Mouse (Mus musculus) forebrain, embryonic 15.5 days (tissue): ENCODE data around the gene Dnaaf5. TPM values are rescaled to one million over a fixed set of nuclear protein-coding genes. Genes with fewer than 3 reads are reported as not detected.
A peak's percentile ranks its signal among the peaks of the same experiment; 100 is the strongest.

Experiments used
- ATAC-seq: fragments of 200-750 bp; cut with Nextera tagmentation; replicated peaks from 2 replicates; pipeline ENCODE4 v1.8.0; 2017; ENCODE audit warnings: mild to moderate bottlenecking, moderate TSS enrichment, moderate library complexity
- H3K27ac ChIP-seq: fragments of 300-500 bp; sonication (generic); replicated peaks from 2 replicates; pipeline ENCODE4 v1.5.1; 2015; ENCODE audit warnings: mild to moderate bottlenecking, inconsistent platforms
- H3K27me3 ChIP-seq: fragments of 300-500 bp; sonication (generic); 2 replicates; pipeline ENCODE4 v1.6.1; 2015; ENCODE audit warnings: inconsistent platforms
- H3K36me3 ChIP-seq: fragments of 300-500 bp; sonication (generic); 2 replicates; pipeline ENCODE4 v1.6.1; 2015; ENCODE audit warnings: mild to moderate bottlenecking, inconsistent platforms
- H3K4me1 ChIP-seq: fragments of 300-500 bp; sonication (generic); 2 replicates; pipeline ENCODE4 v1.6.1; 2015; ENCODE audit warnings: inconsistent platforms
- H3K4me2 ChIP-seq: fragments of 300-500 bp; sonication (generic); replicated peaks from 2 replicates; pipeline ENCODE4 v1.6.1; 2015; ENCODE audit warnings: mild to moderate bottlenecking, inconsistent platforms
- H3K4me3 ChIP-seq: fragments of 300-500 bp; sonication (generic); 2 replicates; pipeline ENCODE4 v1.5.1; 2015; ENCODE audit warnings: mild to moderate bottlenecking, inconsistent platforms
- H3K9ac ChIP-seq: fragments of 300-500 bp; sonication (generic); replicated peaks from 2 replicates; pipeline ENCODE4 v1.6.1; 2015; ENCODE audit warnings: mild to moderate bottlenecking, inconsistent platforms
- H3K9me3 ChIP-seq: fragments of 300-500 bp; sonication (generic); 2 replicates; pipeline ENCODE4 v1.6.1; 2016; ENCODE audit warnings: inconsistent platforms
- WGBS: fragments of 180-500 bp; shearing (Covaris S2); methylation state at CpG from one replicate; pipeline ENCODE4 v1.1.7; 2015; ENCODE audit warnings: mixed read lengths; 5-methylcytosine and 5-hydroxymethylcytosine counted together
- polyA plus RNA-seq: library from polyadenylated mRNA; unstranded; fragments of >200 nt; fragmentation: Nextera tagmentation; extraction: Ambion mirVana; gene quantifications from 2 replicates; pipeline ENCODE4 v1.2.1, GENCODE M21; 2015

Gene Dnaaf5
- polyA plus RNA-seq, 1 experiment from 2014 or later = 3.2 TPM

DNA sequence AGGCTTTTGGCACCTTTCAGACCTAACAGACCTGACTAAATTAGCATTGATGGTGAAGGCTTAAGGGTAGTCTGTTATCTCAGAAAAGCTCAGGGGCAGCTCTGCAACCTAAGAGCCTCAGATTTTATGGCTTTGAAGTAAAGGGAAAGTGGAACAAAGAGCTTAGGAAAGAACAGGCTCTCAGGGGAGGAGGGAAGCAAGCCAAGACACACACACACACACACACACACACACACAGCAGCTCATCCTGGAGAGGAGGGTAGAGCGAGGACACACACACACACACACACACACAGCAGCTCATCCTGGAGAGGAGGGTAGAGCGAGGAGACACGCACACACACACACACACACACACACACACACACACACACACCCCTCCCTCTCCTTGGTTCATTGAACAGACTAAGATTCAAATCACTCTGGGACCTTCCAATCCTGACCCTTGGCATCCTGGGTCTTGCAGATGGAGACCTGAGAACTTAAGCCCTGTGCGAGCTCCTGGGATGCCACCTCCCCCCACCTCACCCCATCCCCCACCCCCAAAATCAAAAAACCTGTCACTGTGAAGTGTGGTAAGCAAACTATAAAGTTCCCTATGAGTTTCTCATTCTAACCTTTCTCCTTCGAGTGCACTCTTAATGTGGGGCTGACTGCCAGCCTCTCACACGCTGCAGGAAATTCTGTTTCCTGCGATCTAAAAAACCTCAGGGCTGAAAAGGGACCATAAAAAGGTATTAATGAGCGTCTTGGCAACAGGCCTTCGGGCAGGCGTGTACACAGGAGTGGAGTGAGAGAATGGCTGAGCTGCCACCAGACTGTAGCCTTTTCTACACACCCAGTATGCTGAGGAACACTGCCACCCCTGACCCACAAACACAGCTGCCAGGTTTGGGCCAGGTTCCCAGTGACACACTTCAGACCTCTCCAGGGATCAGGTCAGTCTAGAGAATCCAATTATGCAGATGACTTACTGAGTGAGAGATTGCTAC, 24.8 kb downstream of the Dnaaf5 start:
- Histone ChIP-seq H3K4me2 (no peak overlapping the region), H3K9ac (no peak overlapping the region), H3K36me3 (peaks cover 18% of the 10 kb centered on the region; the same call in 1 of the 2 replicates), H3K4me1 (peaks cover 17% of the 10 kb centered on the region), H3K9me3 (no peaks in the 10 kb centered on the region), H3K4me3 (no peak overlapping the region), H3K27ac (peak overlapping the region; percentile 47), H3K27me3 (no peaks in the 10 kb centered on the region)
- peak; percentile 66 for ATAC-seq
- 39% methylated on average over 9 of the region's 10 CpGs for WGBS

GRCm38 (mm10) chr5:139178895-139179631, 29.0 kb downstream of the Dnaaf5 start:
- Histone ChIP-seq H3K4me3 (no peak overlapping the region), H3K4me2 (no peak overlapping the region), H3K27me3 (no peaks in the 10 kb centered on the region), H3K27ac (no peak overlapping the region), H3K9ac (no peak overlapping the region), H3K36me3 (peaks cover 34% of the 10 kb centered on the region), H3K9me3 (no peaks in the 10 kb centered on the region), H3K4me1 (peaks cover 14% of the 10 kb centered on the region)
- peak; percentile 77 for ATAC-seq
- 25% methylated on average over 11 of the region's 11 CpGs for WGBS

GRCm38 (mm10) chr5:139183131-139183530, 33.1 kb downstream of the Dnaaf5 start:
- Histone ChIP-seq H3K27ac (no peak overlapping the region), H3K4me3 (no peak overlapping the region), H3K9ac (no peak overlapping the region), H3K4me1 (no peaks in the 10 kb centered on the region), H3K4me2 (no peak overlapping the region), H3K9me3 (no peaks in the 10 kb centered on the region), H3K36me3 (peaks cover 44% of the 10 kb centered on the region), H3K27me3 (no peaks in the 10 kb centered on the region)
- WGBS = 89% methylated on average over 2 of the region's 2 CpGs
- no peak for ATAC-seq

DNA sequence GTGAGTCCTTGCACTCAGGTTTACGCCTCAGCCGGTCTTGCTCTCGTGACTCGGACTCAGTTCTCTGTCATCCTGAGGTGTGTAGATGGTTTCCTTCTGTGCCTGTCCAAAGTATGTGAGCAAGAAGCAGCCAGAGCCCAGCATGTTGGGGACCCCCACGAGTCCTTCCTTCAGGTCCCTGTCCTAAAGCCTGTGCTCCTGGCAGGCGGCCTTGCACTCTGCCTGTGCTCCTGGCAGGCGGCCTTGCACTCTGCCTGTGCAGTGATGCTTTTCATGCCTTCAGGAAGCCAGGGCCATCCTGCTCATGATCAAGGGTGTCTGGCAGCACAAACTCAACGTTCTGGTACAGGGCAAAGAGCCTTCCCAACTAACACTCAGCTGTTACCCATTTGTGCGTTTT, 33.6 kb downstream of the Dnaaf5 start:
- WGBS = 95% methylated on average over 9 of the region's 9 CpGs
- ATAC-seq = no peak
- Histone ChIP-seq H3K36me3 (peaks cover 44% of the 10 kb centered on the region), H3K27ac (no peak overlapping the region), H3K9ac (no peak overlapping the region), H3K4me3 (no peak overlapping the region), H3K4me2 (no peak overlapping the region), H3K27me3 (no peaks in the 10 kb centered on the region), H3K9me3 (no peaks in the 10 kb centered on the region), H3K4me1 (no peaks in the 10 kb centered on the region)

GRCm38 (mm10) chr5:139184897-139185296, 34.9 kb downstream of the Dnaaf5 start:
- 94% methylated on average over 3 of the region's 4 CpGs for WGBS
- ATAC-seq = no peak

GRCm38 (mm10) chr5:139189726-139190125, 39.7 kb downstream of the Dnaaf5 start:
- Histone ChIP-seq H3K4me3 (no peak overlapping the region), H3K36me3 (peaks cover 15% of the 10 kb centered on the region), H3K27ac (no peak overlapping the region), H3K4me2 (no peak overlapping the region), H3K9me3 (no peaks in the 10 kb centered on the region), H3K4me1 (no peaks in the 10 kb centered on the region), H3K9ac (no peak overlapping the region), H3K27me3 (no peaks in the 10 kb centered on the region)
- 93% methylated on average over 5 of the region's 5 CpGs for WGBS
- no peak for ATAC-seq

More at GRCm38 (mm10) chr5:139184897-139185296, 34.9 kb downstream of the Dnaaf5 start:
- H3K4me3 ChIP-seq = no peak overlapping the region
- no peaks in the 10 kb centered on the region for H3K27me3 ChIP-seq
- H3K9me3 ChIP-seq = no peaks in the 10 kb centered on the region
- no peaks in the 10 kb centered on the region for H3K4me1 ChIP-seq
- no peak overlapping the region for H3K27ac ChIP-seq
- H3K4me2 ChIP-seq = no peak overlapping the region
- H3K9ac ChIP-seq = no peak overlapping the region
- H3K36me3 ChIP-seq = peaks cover 44% of the 10 kb centered on the region

- H3K27ac ChIP-seq = no peak overlapping the region
Observed at GRCm38 (mm10) chr5:139190958-139191357, 40.9 kb downstream of the Dnaaf5 start.

DNA sequence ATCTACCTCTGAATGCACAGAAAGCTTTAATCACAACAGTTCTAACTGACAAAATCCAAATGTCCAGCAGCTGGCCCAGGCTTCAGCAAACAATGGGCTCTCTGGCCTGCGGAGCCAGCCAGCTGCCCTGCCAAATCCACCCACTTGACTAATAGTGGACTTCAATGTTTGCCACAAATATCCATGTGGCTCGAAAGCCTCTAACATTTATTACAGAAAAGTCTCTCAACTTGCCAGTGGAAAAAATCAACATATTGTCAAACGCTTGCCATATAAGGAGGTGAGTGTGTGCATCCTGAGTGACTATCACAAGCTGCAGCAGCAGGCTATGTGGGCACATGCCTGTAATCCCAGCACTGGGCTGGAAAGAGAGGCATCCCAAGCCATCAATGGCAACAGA, 48.8 kb downstream of the Dnaaf5 start:
- no peak overlapping the region for H3K4me2 ChIP-seq
- ATAC-seq = no peak

More at GRCm38 (mm10) chr5:139190958-139191357, 40.9 kb downstream of the Dnaaf5 start:
- Histone ChIP-seq H3K4me2 (no peak overlapping the region), H3K4me1 (no peaks in the 10 kb centered on the region), H3K9ac (no peak overlapping the region), H3K36me3 (peaks cover 7% of the 10 kb centered on the region; the same call in 1 of the 2 replicates), H3K9me3 (no peaks in the 10 kb centered on the region), H3K4me3 (no peak overlapping the region), H3K27me3 (no peaks in the 10 kb centered on the region)
- 82% methylated on average over 5 of the region's 5 CpGs for WGBS
- no peak for ATAC-seq

GRCm38 (mm10) chr5:139199636-139199994, 49.6 kb downstream of the Dnaaf5 start:
- H3K4me3 ChIP-seq = peak overlapping the region; percentile 72
- H3K27me3 ChIP-seq = no peaks in the 10 kb centered on the region
- no peak for ATAC-seq
- H3K9ac ChIP-seq = peak overlapping the region; percentile 82
- H3K36me3 ChIP-seq = no peaks in the 10 kb centered on the region
- peak overlapping the region; percentile 94 for H3K4me2 ChIP-seq
- WGBS = 35% methylated on average over 2 of the region's 2 CpGs
- peak overlapping the region; percentile 92 for H3K27ac ChIP-seq
- H3K9me3 ChIP-seq = no peaks in the 10 kb centered on the region
- peaks cover 32% of the 10 kb centered on the region for H3K4me1 ChIP-seq

More for the DNA sequence above, 48.8 kb downstream of the Dnaaf5 start:
- peaks cover 27% of the 10 kb centered on the region for H3K4me1 ChIP-seq
- no peaks in the 10 kb centered on the region for H3K27me3 ChIP-seq
- no peaks in the 10 kb centered on the region for H3K36me3 ChIP-seq
- no peak overlapping the region for H3K9ac ChIP-seq
- no peak overlapping the region for H3K4me3 ChIP-seq
- WGBS = 85% methylated on average over 3 of the region's 3 CpGs
- no peaks in the 10 kb centered on the region for H3K9me3 ChIP-seq
- no peak overlapping the region for H3K27ac ChIP-seq

GRCm38 (mm10) chr5:139199995-139200769, 50.2 kb downstream of the Dnaaf5 start, which contains the start of gene Sun1:
TSS of gene Sun1 (plus strand) at chr5:139200637.
- H3K4me2 ChIP-seq = peak within 1 kb of the TSS; percentile 94
- no peaks in the 10 kb centered on the region for H3K27me3 ChIP-seq
- peak within 1 kb of the TSS; percentile 72 for H3K4me3 ChIP-seq
- no peaks in the 10 kb centered on the region for H3K9me3 ChIP-seq
- WGBS = 1% methylated on average over 63 of the region's 64 CpGs
- peak; percentile 99 for ATAC-seq
- no peaks in the 10 kb centered on the region for H3K36me3 ChIP-seq
- peaks cover 32% of the 10 kb centered on the region for H3K4me1 ChIP-seq
- H3K9ac ChIP-seq = peak within 1 kb of the TSS; percentile 82
- peak within 1 kb of the TSS; percentile 92 for H3K27ac ChIP-seq

GRCm38 (mm10) chr5:139200770-139201569, 50.9 kb downstream of the Dnaaf5 start:
- Histone ChIP-seq H3K9ac (peak overlapping the region; percentile 76), H3K27me3 (no peaks in the 10 kb centered on the region), H3K27ac (peak overlapping the region; percentile 72), H3K4me1 (peaks cover 32% of the 10 kb centered on the region), H3K9me3 (no peaks in the 10 kb centered on the region), H3K4me2 (peak overlapping the region; percentile 94), H3K36me3 (no peaks in the 10 kb centered on the region), H3K4me3 (peak overlapping the region; percentile 72)
- ATAC-seq = no peak; the same call in 1 of the 2 replicates
- WGBS = under 1% methylated on average over 57 of the region's 57 CpGs
